Mouse (Mus musculus): ENCODE measurements around the gene Rdh1.

DNA sequence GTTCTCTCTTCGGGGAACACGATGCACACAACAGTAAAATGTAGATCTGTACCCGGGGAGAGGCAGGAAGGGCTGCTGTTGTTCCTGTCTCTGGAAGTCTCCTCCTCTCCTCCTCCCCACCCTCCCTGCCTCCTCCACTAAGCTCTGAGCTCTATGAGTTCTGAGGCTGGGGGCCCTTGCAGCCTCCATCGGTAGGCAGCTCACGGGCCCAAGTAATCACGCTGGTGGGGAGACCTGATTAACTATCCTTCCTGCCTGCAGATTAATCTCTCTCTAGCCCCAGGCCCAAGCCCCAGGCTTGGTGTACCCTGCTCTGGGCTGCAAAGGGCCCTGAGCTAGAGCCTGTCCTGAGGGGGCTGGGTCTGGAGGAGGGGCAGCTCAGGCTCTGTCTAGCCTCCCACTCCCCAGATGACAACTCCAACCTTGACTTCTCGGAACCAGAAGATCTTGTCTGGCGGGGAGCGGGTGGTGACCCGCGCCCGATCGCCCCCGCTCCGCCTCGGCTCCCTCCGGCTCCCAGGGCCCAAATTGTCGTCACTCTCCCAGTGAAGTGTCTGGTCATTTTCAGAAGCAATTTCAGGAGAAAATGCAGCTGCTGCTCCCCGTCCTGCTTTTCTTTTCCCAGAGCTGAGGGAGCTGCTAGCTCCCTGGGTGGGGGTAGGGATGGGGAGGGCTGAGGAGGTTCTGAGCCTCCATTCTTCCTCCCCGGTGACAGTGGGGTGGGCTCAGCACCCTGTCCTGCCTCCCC, 37.7 kb upstream of the Rdh1 start:
- TF ChIP-seq CTCF (IDR thresholded peaks at IDR 0.05; ENCODE audit: low read depth), result no peak
- no peak for TF ChIP-seq EP300 (IDR thresholded peaks at IDR 0.05; ENCODE audit: low read depth)
